Mouse (Mus musculus) layer of hippocampus, postnatal 14 days (tissue): ENCODE data around the gene Bdp1. TPM values are rescaled to one million over a fixed set of nuclear protein-coding genes. Genes with fewer than 3 reads are reported as not detected.

Source experiments
- DNase-seq, 2 experiments: peaks; one replicate each; pipeline ENCODE4 v3.0.0; 2021 to 2022; ENCODE audit warnings: low spot score in 2 of 2, mixed read lengths in 1 of 2
- total RNA-seq, 2 experiments: library from RNA; stranded (reverse); gene quantifications; 2 replicates each; pipeline ENCODE4 v1.2.3; 2021

Bdp1 gene
- total RNA-seq, 2 experiments from 2014 or later = 30.9 to 31.4 TPM

GRCm38 (mm10) chr13:100005911-100006496, 97.9 kb downstream of the Bdp1 start:
- no peak for DNase-seq

- peak; percentile 76 to 81 for DNase-seq
These were observed 102.1 kb downstream of the Bdp1 start for GRCm38 (mm10) chr13:100001790-100002196.

GRCm38 (mm10) chr13:99999078-99999477, 104.8 kb downstream of the Bdp1 start:
- no peak for DNase-seq

- DNase-seq = no peak
These were observed 105.8 kb downstream of the Bdp1 start for GRCm38 (mm10) chr13:99998099-99998498.

- no peak for DNase-seq
These were observed 114.3 kb downstream of the Bdp1 start for GRCm38 (mm10) chr13:99989592-99989991.

- DNase-seq = no peak
These were observed 120.5 kb downstream of the Bdp1 start for GRCm38 (mm10) chr13:99983320-99983719.

GRCm38 (mm10) chr13:99979406-99979805, 124.5 kb downstream of the Bdp1 start:
- no peak for DNase-seq

GRCm38 (mm10) chr13:99970089-99970488, 133.8 kb downstream of the Bdp1 start:
- no peak for DNase-seq

Other genes starting within 250 kb of the Bdp1 start
- gene Cartpt, start 203.0 kb downstream of the Bdp1 start, total RNA-seq = 1 to 10 TPM; 1.7 to 3.0 TPM
- 10 to 100 TPM; 31.2 to 34.0 TPM for gene Mccc2, start 88.4 kb downstream of the Bdp1 start, total RNA-seq
- 10 to 100 TPM; 29.5 to 32.6 TPM for gene Serf1, start 3.9 kb upstream of the Bdp1 start, total RNA-seq
- 10 to 100 TPM; 33.3 to 34.6 TPM for gene Smn1, start 20.8 kb upstream of the Bdp1 start, total RNA-seq
- gene Naip2, start 98.0 kb upstream of the Bdp1 start, total RNA-seq = under 1 TPM; 0.25 to 0.31 TPM
- gene Naip5, start 142.3 kb upstream of the Bdp1 start, total RNA-seq = under 1 TPM; 0.28 to 0.33 TPM
- under 1 TPM; 0.19 to 0.21 TPM for gene Naip6, start 213.6 kb upstream of the Bdp1 start, total RNA-seq